Mouse (Mus musculus) liver, postnatal 0 days (tissue): ENCODE data around the gene Vstm2b. TPM values are rescaled to one million over a fixed set of nuclear protein-coding genes. Genes with fewer than 3 reads are reported as not detected.

ENCODE experiments used
- ATAC-seq: fragments of 200-750 bp; cut with Nextera tagmentation; 2 replicates; pipeline ENCODE4 v1.8.0; 2017; ENCODE audit warnings: mild to moderate bottlenecking, moderate library complexity
- DNase-seq: peaks from one replicate; pipeline ENCODE4 v3.0.0-alpha.2; 2016
- H3K27ac ChIP-seq: fragments of 300-500 bp; sonication (generic); 2 replicates; pipeline ENCODE4 v1.5.1; 2014; ENCODE audit warnings: antibody characterized with exemption, moderate library complexity, mild to moderate bottlenecking, low read depth
- H3K27me3 ChIP-seq: fragments of 300-500 bp; sonication (generic); 2 replicates; pipeline ENCODE4 v1.6.1; 2014; ENCODE audit warnings: low read length, control low read depth, mixed read lengths; ENCODE audit not compliant: insufficient read depth
- H3K36me3 ChIP-seq: fragments of 300-500 bp; sonication (generic); replicated peaks from 2 replicates; pipeline ENCODE4 v1.6.1; 2014; ENCODE audit warnings: mild to moderate bottlenecking, control low read depth, low read length, moderate library complexity, mixed read lengths; ENCODE audit not compliant: insufficient read depth
- H3K4me1 ChIP-seq: fragments of 300-500 bp; sonication (generic); 2 replicates; pipeline ENCODE4 v1.6.1; 2014; ENCODE audit warnings: antibody characterized with exemption, mild to moderate bottlenecking, control low read depth; ENCODE audit not compliant: insufficient read depth
- H3K4me2 ChIP-seq: fragments of 300-500 bp; sonication (generic); 2 replicates; pipeline ENCODE4 v1.6.1; 2014; ENCODE audit warnings: low read depth, mild to moderate bottlenecking, low read length, moderate library complexity, mixed read lengths
- H3K4me3 ChIP-seq: fragments of 300-500 bp; sonication (generic); 2 replicates; pipeline ENCODE4 v1.5.1; 2014; ENCODE audit warnings: low read depth, low read length
- H3K9ac ChIP-seq: fragments of 300-500 bp; sonication (generic); replicated peaks from 2 replicates; pipeline ENCODE4 v1.6.1; 2014; ENCODE audit warnings: mild to moderate bottlenecking, moderate library complexity
- H3K9me3 ChIP-seq: fragments of 300-500 bp; sonication (generic); 2 replicates; pipeline ENCODE4 v1.6.1; 2016; ENCODE audit warnings: mild to moderate bottlenecking, control low read depth, low read length, mixed read lengths
- CTCF ChIP-seq: sonication (generic); IDR thresholded peaks from 2 replicates; pipeline ENCODE4 v1.5.1; 2016; ENCODE audit warnings: antibody characterized with exemption, low read depth
- EP300 ChIP-seq: IDR thresholded peaks from 2 replicates; pipeline ENCODE4 v1.6.1; 2016; ENCODE audit warnings: antibody characterized with exemption, low read depth, mild to moderate bottlenecking
- WGBS: fragments of 180-500 bp; shearing (Covaris S2); extraction: QIAGEN DNeasy Blood & Tissue Kit; methylation state at CpG from one replicate; pipeline ENCODE4 v1.1.7; 2014; ENCODE audit not compliant: insufficient replicate concordance; 5-methylcytosine and 5-hydroxymethylcytosine counted together
- polyA plus RNA-seq: library from polyadenylated mRNA; unstranded; fragments of >200 nt; fragmentation: Nextera tagmentation; extraction: Ambion mirVana; gene quantifications from 2 replicates; pipeline ENCODE4 v1.2.1, GENCODE M21; 2015

Gene Vstm2b
- polyA plus RNA-seq, 1 experiment from 2014 or later: 0.14 TPM

- WGBS: 47% methylated on average over 3 of the region's 3 CpGs
- Histone ChIP-seq H3K4me1 (no peaks in the 10 kb centered on the region), H3K4me3 (no peak overlapping the region), H3K27ac (no peak overlapping the region), H3K27me3 (no peaks in the 10 kb centered on the region), H3K9me3 (no peaks in the 10 kb centered on the region), H3K4me2 (no peak overlapping the region), H3K9ac (no peak overlapping the region), H3K36me3 (no peaks in the 10 kb centered on the region)
- DNase-seq (no peak), ATAC-seq (no peak)
- TF ChIP-seq CTCF (peak; percentile 30; the same call in 1 of the 2 replicates), EP300 (no peak)
These were observed 44.3 kb downstream of the Vstm2b start for GRCm38 (mm10) chr7:40942233-40942935.

Other genes with a start within 250 kb of the Vstm2b start
- gene 4930433I11Rik, start 89.2 kb downstream of the Vstm2b start, polyA plus RNA-seq: not detected in 2 replicates
- gene Gm4884, start 134.4 kb downstream of the Vstm2b start, polyA plus RNA-seq: not detected in 2 replicates